Mouse (Mus musculus) kidney, embryonic 15.5 days (tissue): ENCODE data around the gene Sipa1l3. TPM values are rescaled to one million over a fixed set of nuclear protein-coding genes. Genes with fewer than 3 reads are reported as not detected.

ENCODE experiments used
- ATAC-seq: fragments of 200-750 bp; cut with Nextera tagmentation; replicated peaks from 2 replicates; pipeline ENCODE4 v1.8.0; 2017; ENCODE audit warnings: moderate TSS enrichment; ENCODE audit not compliant: low FRiP score
- H3K27ac ChIP-seq: fragments of 300-500 bp; sonication (generic); 2 replicates; pipeline ENCODE4 v1.5.1; 2015; ENCODE audit warnings: mild to moderate bottlenecking, inconsistent platforms
- H3K27me3 ChIP-seq: fragments of 300-500 bp; sonication (generic); 2 replicates; pipeline ENCODE4 v1.6.1; 2015; ENCODE audit warnings: inconsistent platforms
- H3K36me3 ChIP-seq: fragments of 300-500 bp; sonication (generic); 2 replicates; pipeline ENCODE4 v1.6.1; 2015; ENCODE audit warnings: inconsistent platforms
- H3K4me1 ChIP-seq: fragments of 300-500 bp; sonication (generic); 2 replicates; pipeline ENCODE4 v1.6.1; 2015; ENCODE audit warnings: inconsistent platforms
- H3K4me2 ChIP-seq: fragments of 300-500 bp; sonication (generic); 2 replicates; pipeline ENCODE4 v1.6.1; 2015; ENCODE audit warnings: moderate library complexity, mild to moderate bottlenecking, inconsistent platforms
- H3K4me3 ChIP-seq: fragments of 300-500 bp; sonication (generic); replicated peaks from 2 replicates; pipeline ENCODE4 v1.5.1; 2015; ENCODE audit warnings: mild to moderate bottlenecking, inconsistent platforms
- H3K9ac ChIP-seq: fragments of 300-500 bp; sonication (generic); 2 replicates; pipeline ENCODE4 v1.6.1; 2015; ENCODE audit warnings: mild to moderate bottlenecking, inconsistent platforms
- H3K9me3 ChIP-seq: fragments of 300-500 bp; sonication (generic); replicated peaks from 2 replicates; pipeline ENCODE4 v1.6.1; 2016; ENCODE audit warnings: inconsistent platforms
- WGBS: fragments of 180-500 bp; shearing (Covaris S2); methylation state at CpG from one replicate; pipeline ENCODE4 v1.1.7; 2015; ENCODE audit warnings: mixed read lengths; 5-methylcytosine and 5-hydroxymethylcytosine counted together
- polyA plus RNA-seq: library from polyadenylated mRNA; unstranded; fragments of >200 nt; fragmentation: Nextera tagmentation; extraction: Ambion mirVana; gene quantifications from 2 replicates; pipeline ENCODE4 v1.2.1, GENCODE M21; 2015

Sipa1l3 gene
- polyA plus RNA-seq, 1 experiment from 2014 or later = 14.4 TPM

GRCm38 (mm10) chr7:29279261-29279660, 239.2 kb downstream of the Sipa1l3 start:
- Histone ChIP-seq H3K36me3 (no peaks in the 10 kb centered on the region), H3K27ac (no peak overlapping the region), H3K9ac (no peak overlapping the region), H3K9me3 (no peaks in the 10 kb centered on the region), H3K4me1 (peaks cover 49% of the 10 kb centered on the region), H3K4me2 (peak overlapping the region; percentile 96; the same call in 1 of the 2 replicates), H3K4me3 (0 out of 2 replicates have a peak overlapping the region, but pooled peaks have one; percentile 58), H3K27me3 (peaks cover 42% of the 10 kb centered on the region)
- ATAC-seq = no peak

- H3K4me2 ChIP-seq = no peak overlapping the region
- no peak overlapping the region for H3K4me3 ChIP-seq
- WGBS = 83% methylated on average over 4 of the region's 4 CpGs
- peaks cover 33% of the 10 kb centered on the region for H3K27me3 ChIP-seq
- H3K27ac ChIP-seq = no peak overlapping the region
- H3K4me1 ChIP-seq = peaks cover 45% of the 10 kb centered on the region
- H3K9me3 ChIP-seq = no peaks in the 10 kb centered on the region
- H3K36me3 ChIP-seq = no peaks in the 10 kb centered on the region
- no peak overlapping the region for H3K9ac ChIP-seq
- no peak for ATAC-seq
Observed at GRCm38 (mm10) chr7:29277510-29277909, 240.9 kb downstream of the Sipa1l3 start.

- Histone ChIP-seq H3K27ac (peak overlapping the region; percentile 42; the same call in 1 of the 2 replicates), H3K4me2 (no peak overlapping the region), H3K36me3 (no peaks in the 10 kb centered on the region), H3K9me3 (no peaks in the 10 kb centered on the region), H3K27me3 (peaks cover 25% of the 10 kb centered on the region), H3K4me1 (peaks cover 44% of the 10 kb centered on the region), H3K9ac (no peak overlapping the region), H3K4me3 (no peak overlapping the region)
- no peak for ATAC-seq
- WGBS = 47% methylated on average over 5 of the region's 5 CpGs
Observed at GRCm38 (mm10) chr7:29276715-29277114, 241.7 kb downstream of the Sipa1l3 start.

- H3K4me2 ChIP-seq = no peak overlapping the region
- H3K9me3 ChIP-seq = no peaks in the 10 kb centered on the region
- no peak overlapping the region for H3K9ac ChIP-seq
- H3K4me3 ChIP-seq = no peak overlapping the region
- WGBS = 48% methylated on average over 8 of the region's 8 CpGs
- H3K27me3 ChIP-seq = no peaks in the 10 kb centered on the region
- H3K36me3 ChIP-seq = no peaks in the 10 kb centered on the region
- no peak for ATAC-seq
- H3K27ac ChIP-seq = peak overlapping the region; percentile 47
- H3K4me1 ChIP-seq = peaks cover 39% of the 10 kb centered on the region
Observed at GRCm38 (mm10) chr7:29271687-29272465, 246.6 kb downstream of the Sipa1l3 start.

- Histone ChIP-seq H3K9me3 (no peaks in the 10 kb centered on the region), H3K4me3 (no peak overlapping the region), H3K27me3 (no peaks in the 10 kb centered on the region), H3K27ac (no peak overlapping the region), H3K4me2 (no peak overlapping the region), H3K9ac (no peak overlapping the region), H3K36me3 (no peaks in the 10 kb centered on the region), H3K4me1 (peaks cover 43% of the 10 kb centered on the region)
- no peak for ATAC-seq
- 88% methylated on average over 4 of the region's 4 CpGs for WGBS
Observed at GRCm38 (mm10) chr7:29270445-29270844, 248.0 kb downstream of the Sipa1l3 start.

Other genes starting within 250 kb of the Sipa1l3 start
- 236 and 245 TPM in 2 replicates for gene Spint2, start 236.7 kb downstream of the Sipa1l3 start, polyA plus RNA-seq
- 21.0 and 23.7 TPM in 2 replicates for gene Ppp1r14a, start 229.3 kb downstream of the Sipa1l3 start, polyA plus RNA-seq
- 3.1 and 5.9 TPM in 2 replicates for gene Dpf1, start 214.7 kb downstream of the Sipa1l3 start, polyA plus RNA-seq
- not detected in 2 replicates for gene Catsperg2, start 208.4 kb upstream of the Sipa1l3 start, polyA plus RNA-seq
- gene Zfp84, start 249.9 kb upstream of the Sipa1l3 start, polyA plus RNA-seq = 13.1 and 14.0 TPM in 2 replicates